Mouse (Mus musculus): ENCODE measurements around the gene Robo1.

GRCm38 (mm10) chr16:72622371-72622770, 314.3 kb downstream of the Robo1 start:
- TF ChIP-seq EP300 (optimal IDR thresholded peaks at IDR 0.05): no peak
- no peak for TF ChIP-seq CTCF (IDR thresholded peaks at IDR 0.05; ENCODE audit: low read depth)
